Mouse (Mus musculus) midbrain, postnatal 0 days (tissue): ENCODE measurements around the gene Myo3b. TPM values are rescaled to one million over a fixed set of nuclear protein-coding genes. Genes with fewer than 3 reads are reported as not detected.

Experiments used
- ATAC-seq: fragments of 200-750 bp; cut with Nextera tagmentation; 2 replicates; pipeline ENCODE4 v1.8.0; 2017; ENCODE audit warnings: moderate number of reproducible peaks, mild to moderate bottlenecking, moderate TSS enrichment, moderate library complexity; ENCODE audit not compliant: low FRiP score
- DNase-seq: peaks from one replicate; pipeline ENCODE4 v3.0.0-alpha.2; 2015; ENCODE audit warnings: low spot score
- H3K27ac ChIP-seq: fragments of 300-500 bp; sonication (generic); 2 replicates; pipeline ENCODE4 v1.5.1; 2014; ENCODE audit warnings: low read depth, mild to moderate bottlenecking, low read length, mixed read lengths
- H3K27me3 ChIP-seq: fragments of 300-500 bp; sonication (generic); 2 replicates; pipeline ENCODE4 v1.6.1; 2014; ENCODE audit warnings: low read length, control low read depth, mixed read lengths; ENCODE audit not compliant: insufficient read depth
- H3K36me3 ChIP-seq: fragments of 300-500 bp; sonication (generic); 2 replicates; pipeline ENCODE4 v1.6.1; 2014; ENCODE audit warnings: low read length, control low read depth, mixed read lengths; ENCODE audit not compliant: insufficient read depth
- H3K4me1 ChIP-seq: fragments of 300-500 bp; sonication (generic); 2 replicates; pipeline ENCODE4 v1.6.1; 2014; ENCODE audit warnings: mild to moderate bottlenecking, control low read depth, antibody characterized with exemption, low read length, mixed read lengths; ENCODE audit not compliant: insufficient read depth
- H3K4me2 ChIP-seq: fragments of 300-500 bp; sonication (generic); 2 replicates; pipeline ENCODE4 v1.6.1; 2014; ENCODE audit warnings: low read depth, mild to moderate bottlenecking, low read length, mixed read lengths; ENCODE audit not compliant: poor library complexity, severe bottlenecking
- H3K4me3 ChIP-seq: fragments of 300-500 bp; sonication (generic); 2 replicates; pipeline ENCODE4 v1.5.1; 2014; ENCODE audit warnings: low read depth, mild to moderate bottlenecking, low read length, moderate library complexity
- H3K9ac ChIP-seq: fragments of 300-500 bp; sonication (generic); replicated peaks from 2 replicates; pipeline ENCODE4 v1.6.1; 2014; ENCODE audit warnings: mild to moderate bottlenecking, low read length, moderate library complexity, mixed read lengths; ENCODE audit not compliant: poor library complexity, severe bottlenecking
- H3K9me3 ChIP-seq: fragments of 300-500 bp; sonication (generic); 2 replicates; pipeline ENCODE4 v1.6.1; 2016; ENCODE audit warnings: low read length, control low read depth
- CTCF ChIP-seq: IDR thresholded peaks from 2 replicates; pipeline ENCODE4 v1.5.1; 2016; ENCODE audit warnings: antibody characterized with exemption, mild to moderate bottlenecking
- WGBS: fragments of 180-500 bp; shearing (Covaris S2); extraction: QIAGEN DNeasy Blood & Tissue Kit; methylation state at CpG from one replicate; pipeline ENCODE4 v1.1.7; 2014; 5-methylcytosine and 5-hydroxymethylcytosine counted together
- polyA plus RNA-seq: library from polyadenylated mRNA; unstranded; fragments of >200 nt; fragmentation: Nextera tagmentation; extraction: Ambion mirVana; gene quantifications from 2 replicates; pipeline ENCODE4 v1.2.1, GENCODE M21; 2015
- total RNA-seq: library from RNA; depleted of rRNA; stranded (reverse); fragments of >200 nt; gene quantifications from 2 replicates; pipeline ENCODE4 v1.2.3, GENCODE M21; 2014

Myo3b gene
- total and polyA plus RNA-seq, 2 experiments from 2014 or later: 0.14 to 0.44 TPM

- TF ChIP-seq CTCF: no peak
- DNase-seq: no peak
- no peaks in the 10 kb centered on the region for H3K4me1 ChIP-seq
- no peak overlapping the region for H3K4me2 ChIP-seq
- 71% methylated on average over 3 of the region's 3 CpGs for WGBS
- no peak for ATAC-seq
- no peaks in the 10 kb centered on the region for H3K36me3 ChIP-seq
- no peak overlapping the region for H3K9ac ChIP-seq
- H3K27ac ChIP-seq: no peak overlapping the region
- no peaks in the 10 kb centered on the region for H3K27me3 ChIP-seq
- no peak overlapping the region for H3K4me3 ChIP-seq
- no peaks in the 10 kb centered on the region for H3K9me3 ChIP-seq
Observed at GRCm38 (mm10) chr2:70292776-70293175, 253.8 kb downstream of the Myo3b start.

GRCm38 (mm10) chr2:70302905-70303304, 264.0 kb downstream of the Myo3b start:
- no peaks in the 10 kb centered on the region for H3K27me3 ChIP-seq
- TF ChIP-seq CTCF: no peak
- H3K4me3 ChIP-seq: no peak overlapping the region
- no peaks in the 10 kb centered on the region for H3K4me1 ChIP-seq
- H3K4me2 ChIP-seq: no peak overlapping the region
- ATAC-seq (no peak), DNase-seq (no peak)
- no peaks in the 10 kb centered on the region for H3K36me3 ChIP-seq
- H3K9ac ChIP-seq: no peak overlapping the region
- no peak overlapping the region for H3K27ac ChIP-seq
- H3K9me3 ChIP-seq: no peaks in the 10 kb centered on the region

- Histone ChIP-seq H3K27ac (no peak overlapping the region), H3K9me3 (no peaks in the 10 kb centered on the region), H3K4me1 (peaks cover 4% of the 10 kb centered on the region; the same call in 1 of the 2 replicates), H3K4me2 (no peak overlapping the region), H3K4me3 (no peak overlapping the region), H3K36me3 (no peaks in the 10 kb centered on the region), H3K9ac (no peak overlapping the region), H3K27me3 (no peaks in the 10 kb centered on the region)
- ATAC-seq (no peak), DNase-seq (no peak)
- 59% methylated on average over 9 of the region's 9 CpGs for WGBS
- TF ChIP-seq CTCF: no peak
Observed at GRCm38 (mm10) chr2:70315125-70315524, 276.2 kb downstream of the Myo3b start.

GRCm38 (mm10) chr2:70315734-70316133, 276.8 kb downstream of the Myo3b start:
- DNase-seq (no peak), ATAC-seq (no peak)
- no peak overlapping the region for H3K4me2 ChIP-seq
- H3K36me3 ChIP-seq: no peaks in the 10 kb centered on the region
- H3K4me1 ChIP-seq: peaks cover 4% of the 10 kb centered on the region; the same call in 1 of the 2 replicates
- H3K9me3 ChIP-seq: no peaks in the 10 kb centered on the region
- TF ChIP-seq CTCF: no peak
- H3K4me3 ChIP-seq: no peak overlapping the region
- no peaks in the 10 kb centered on the region for H3K27me3 ChIP-seq
- no peak overlapping the region for H3K9ac ChIP-seq
- H3K27ac ChIP-seq: no peak overlapping the region
- 85% methylated on average over 3 of the region's 3 CpGs for WGBS

GRCm38 (mm10) chr2:70317850-70318249, 278.9 kb downstream of the Myo3b start:
- DNase-seq (no peak), ATAC-seq (no peak)
- H3K9ac ChIP-seq: no peak overlapping the region
- 10% methylated on average over 6 of the region's 6 CpGs for WGBS
- no peaks in the 10 kb centered on the region for H3K27me3 ChIP-seq
- no peaks in the 10 kb centered on the region for H3K9me3 ChIP-seq
- peak overlapping the region; percentile 38; the same call in 1 of the 2 replicates for H3K27ac ChIP-seq
- no peak for TF ChIP-seq CTCF
- H3K4me1 ChIP-seq: peaks cover 4% of the 10 kb centered on the region; the same call in 1 of the 2 replicates
- H3K4me2 ChIP-seq: no peak overlapping the region
- H3K4me3 ChIP-seq: no peak overlapping the region
- no peaks in the 10 kb centered on the region for H3K36me3 ChIP-seq

GRCm38 (mm10) chr2:70318861-70319555, 280.1 kb downstream of the Myo3b start:
- 64% methylated on average over 5 of the region's 5 CpGs for WGBS

More at GRCm38 (mm10) chr2:70318861-70319555, 280.1 kb downstream of the Myo3b start:
- DNase-seq: no peak
- no peak overlapping the region for H3K4me2 ChIP-seq
- no peaks in the 10 kb centered on the region for H3K36me3 ChIP-seq
- H3K27me3 ChIP-seq: no peaks in the 10 kb centered on the region
- no peak for ATAC-seq
- no peak overlapping the region for H3K9ac ChIP-seq
- no peak overlapping the region for H3K27ac ChIP-seq
- H3K9me3 ChIP-seq: no peaks in the 10 kb centered on the region
- peaks cover 4% of the 10 kb centered on the region; the same call in 1 of the 2 replicates for H3K4me1 ChIP-seq
- H3K4me3 ChIP-seq: no peak overlapping the region
- TF ChIP-seq CTCF: no peak
